Mouse (Mus musculus): Measurements from ENCODE around the gene Nudt19. TPM values are rescaled to one million over a fixed set of nuclear protein-coding genes. Genes with fewer than 3 reads are reported as not detected.

Gene Nudt19
- polyA plus RNA-seq, 1 experiment from 2014 or later = 42.1 TPM

DNA sequence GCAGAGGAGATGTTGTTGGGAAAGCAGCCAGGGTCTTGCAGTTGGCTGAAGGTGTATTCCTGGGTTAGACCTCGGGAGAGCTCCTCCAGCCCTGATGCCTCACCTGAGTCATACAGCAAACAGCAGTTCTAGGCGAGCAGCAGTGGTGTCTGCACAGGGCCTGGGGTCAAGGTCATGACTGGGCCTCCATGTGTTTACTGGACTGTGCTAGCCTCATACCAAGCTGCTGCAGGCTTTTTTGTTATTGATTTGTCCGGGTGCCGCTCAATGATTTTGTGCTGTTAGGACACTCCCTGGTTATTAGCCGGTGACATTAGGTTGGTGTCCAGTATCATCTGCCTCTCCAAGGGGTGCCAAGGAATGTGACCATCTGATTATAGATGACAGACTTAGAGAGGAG, 31.6 kb upstream of the Nudt19 start:
- ATAC-seq (ENCODE audit: low read depth) = no peak
- H3K4me1 ChIP-seq (replicated peaks; ENCODE audit: control insufficient read depth, insufficient read depth, low read length) = peaks cover 12% of the 10 kb centered on the region
- no peak overlapping the region for H3K4me2 ChIP-seq (ENCODE audit: low read depth, low read length)
- H3K36me3 ChIP-seq (ENCODE audit: control insufficient read depth, insufficient read depth, low read length) = peaks cover 4% of the 10 kb centered on the region
- 63% methylated on average over 5 of the region's 5 CpGs for WGBS
- peaks cover 21% of the 10 kb centered on the region for H3K27me3 ChIP-seq (ENCODE audit: control insufficient read depth, insufficient read depth, low read depth, low read length)
- H3K27ac ChIP-seq (ENCODE audit: low read length) = no peak overlapping the region
- no peaks in the 10 kb centered on the region for H3K9me3 ChIP-seq (ENCODE audit: control insufficient read depth, low read length)
- H3K9ac ChIP-seq (ENCODE audit: low read length) = no peak overlapping the region
- no peak overlapping the region for H3K4me3 ChIP-seq (ENCODE audit: low read length)

DNA sequence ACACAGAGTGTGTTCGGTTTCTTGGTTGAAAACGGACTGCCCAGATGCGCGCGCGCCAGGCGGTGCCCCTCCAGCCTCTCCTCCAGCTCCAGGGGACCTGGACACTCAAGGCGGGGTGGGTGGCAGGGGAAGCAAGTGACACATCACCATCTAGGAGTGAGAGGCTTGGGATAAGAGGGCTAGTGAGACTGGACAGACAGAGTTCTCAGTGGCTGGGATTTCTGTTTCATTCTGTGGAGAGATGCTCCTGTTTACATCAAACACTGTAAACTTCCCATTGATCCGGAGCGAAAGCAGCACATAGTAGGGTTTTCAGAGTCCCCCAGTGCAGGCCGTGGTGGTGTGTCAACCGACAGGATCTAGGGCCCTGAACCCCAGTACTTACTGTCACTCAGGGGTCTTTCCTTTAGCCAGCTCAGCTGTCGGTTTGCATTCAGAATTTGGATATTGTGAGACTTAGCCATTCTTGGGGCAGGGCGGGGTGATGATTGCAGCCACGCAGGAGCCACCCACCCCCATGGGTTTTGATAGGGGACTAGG, 30.9 kb upstream of the Nudt19 start:
- peaks cover 25% of the 10 kb centered on the region for H3K27me3 ChIP-seq (ENCODE audit: control insufficient read depth, insufficient read depth, low read depth, low read length)
- H3K4me1 ChIP-seq (replicated peaks; ENCODE audit: control insufficient read depth, insufficient read depth, low read length) = peaks cover 12% of the 10 kb centered on the region
- no peaks in the 10 kb centered on the region for H3K9me3 ChIP-seq (ENCODE audit: control insufficient read depth, low read length)
- peak overlapping the region; percentile 78 for H3K4me3 ChIP-seq (ENCODE audit: low read length)
- peak overlapping the region; percentile 84 for H3K4me2 ChIP-seq (ENCODE audit: low read depth, low read length)
- peak overlapping the region; percentile 81 for H3K9ac ChIP-seq (ENCODE audit: low read length)
- no peak overlapping the region for H3K27ac ChIP-seq (ENCODE audit: low read length)
- ATAC-seq (ENCODE audit: low read depth) = no peak
- WGBS = 21% methylated on average over 15 of the region's 15 CpGs
- no peaks in the 10 kb centered on the region for H3K36me3 ChIP-seq (ENCODE audit: control insufficient read depth, insufficient read depth, low read length)

- Histone ChIP-seq H3K4me3 (ENCODE audit: low read length) (peak within 1 kb of the TSS; percentile 78), H3K27me3 (ENCODE audit: control insufficient read depth, insufficient read depth, low read depth, low read length) (peaks cover 25% of the 10 kb centered on the region), H3K9me3 (ENCODE audit: control insufficient read depth, low read length) (no peaks in the 10 kb centered on the region), H3K9ac (ENCODE audit: low read length) (peak within 1 kb of the TSS; percentile 81), H3K4me2 (ENCODE audit: low read depth, low read length) (peak within 1 kb of the TSS; percentile 97), H3K27ac (ENCODE audit: low read length) (peak within 1 kb of the TSS; percentile 29; the same call in 1 of the 2 replicates), H3K36me3 (ENCODE audit: control insufficient read depth, insufficient read depth, low read length) (no peaks in the 10 kb centered on the region), H3K4me1 (replicated peaks; ENCODE audit: control insufficient read depth, insufficient read depth, low read length) (peaks cover 12% of the 10 kb centered on the region)
- under 1% methylated on average over 49 of the region's 49 CpGs for whole genome bisulfite sequencing
- ATAC-seq (ENCODE audit: low read depth) = peak; percentile 98
Observed at GRCm38 (mm10) chr7:35586055-35586905, 30.2 kb upstream of the Nudt19 start, which contains the start of gene Ankrd27. TSS of gene Ankrd27 (plus strand) at chr7:35586244.

- no peaks in the 10 kb centered on the region for H3K36me3 ChIP-seq (ENCODE audit: control insufficient read depth, insufficient read depth, low read length)
- H3K27ac ChIP-seq (ENCODE audit: low read length) = peak within 1 kb of the TSS; percentile 29; the same call in 1 of the 2 replicates
- peak within 1 kb of the TSS; percentile 78 for H3K4me3 ChIP-seq (ENCODE audit: low read length)
- peaks cover 25% of the 10 kb centered on the region for H3K27me3 ChIP-seq (ENCODE audit: control insufficient read depth, insufficient read depth, low read depth, low read length)
- WGBS = under 1% methylated on average over 40 of the region's 45 CpGs
- peaks cover 12% of the 10 kb centered on the region for H3K4me1 ChIP-seq (replicated peaks; ENCODE audit: control insufficient read depth, insufficient read depth, low read length)
- ATAC-seq (ENCODE audit: low read depth) = peak; percentile 90
- H3K9me3 ChIP-seq (ENCODE audit: control insufficient read depth, low read length) = no peaks in the 10 kb centered on the region
- H3K4me2 ChIP-seq (ENCODE audit: low read depth, low read length) = peak within 1 kb of the TSS; percentile 97
- H3K9ac ChIP-seq (ENCODE audit: low read length) = peak within 1 kb of the TSS; percentile 81
Observed at GRCm38 (mm10) chr7:35585191-35586054, 29.3 kb upstream of the Nudt19 start, which contains the start of gene Rgs9bp. TSS of gene Rgs9bp (minus strand) at chr7:35585582.

- no peak for ATAC-seq (ENCODE audit: low read depth)
- H3K27ac ChIP-seq (ENCODE audit: low read length) = no peak overlapping the region
- under 1% methylated on average over 50 of the region's 50 CpGs for WGBS
- H3K36me3 ChIP-seq (ENCODE audit: control insufficient read depth, insufficient read depth, low read length) = no peaks in the 10 kb centered on the region
- H3K4me3 ChIP-seq (ENCODE audit: low read length) = peak overlapping the region; percentile 78
- H3K9me3 ChIP-seq (ENCODE audit: control insufficient read depth, low read length) = no peaks in the 10 kb centered on the region
- peak overlapping the region; percentile 97 for H3K4me2 ChIP-seq (ENCODE audit: low read depth, low read length)
- peaks cover 25% of the 10 kb centered on the region for H3K27me3 ChIP-seq (ENCODE audit: control insufficient read depth, insufficient read depth, low read depth, low read length)
- peak overlapping the region; percentile 57 for H3K9ac ChIP-seq (ENCODE audit: low read length)
- peaks cover 12% of the 10 kb centered on the region for H3K4me1 ChIP-seq (replicated peaks; ENCODE audit: control insufficient read depth, insufficient read depth, low read length)
Observed at GRCm38 (mm10) chr7:35584786-35585190, 28.7 kb upstream of the Nudt19 start.

- Histone ChIP-seq H3K27me3 (ENCODE audit: control insufficient read depth, insufficient read depth, low read depth, low read length) (peaks cover 25% of the 10 kb centered on the region), H3K36me3 (ENCODE audit: control insufficient read depth, insufficient read depth, low read length) (no peaks in the 10 kb centered on the region), H3K9me3 (ENCODE audit: control insufficient read depth, low read length) (no peaks in the 10 kb centered on the region), H3K4me2 (ENCODE audit: low read depth, low read length) (peak overlapping the region; percentile 97), H3K4me3 (ENCODE audit: low read length) (peak overlapping the region; percentile 78), H3K27ac (ENCODE audit: low read length) (no peak overlapping the region), H3K4me1 (replicated peaks; ENCODE audit: control insufficient read depth, insufficient read depth, low read length) (peaks cover 12% of the 10 kb centered on the region), H3K9ac (ENCODE audit: low read length) (peak overlapping the region; percentile 57)
- 5% methylated on average over 36 of the region's 36 CpGs for WGBS
- ATAC-seq (ENCODE audit: low read depth) = no peak
Observed at GRCm38 (mm10) chr7:35584068-35584785, 28.1 kb upstream of the Nudt19 start.

DNA sequence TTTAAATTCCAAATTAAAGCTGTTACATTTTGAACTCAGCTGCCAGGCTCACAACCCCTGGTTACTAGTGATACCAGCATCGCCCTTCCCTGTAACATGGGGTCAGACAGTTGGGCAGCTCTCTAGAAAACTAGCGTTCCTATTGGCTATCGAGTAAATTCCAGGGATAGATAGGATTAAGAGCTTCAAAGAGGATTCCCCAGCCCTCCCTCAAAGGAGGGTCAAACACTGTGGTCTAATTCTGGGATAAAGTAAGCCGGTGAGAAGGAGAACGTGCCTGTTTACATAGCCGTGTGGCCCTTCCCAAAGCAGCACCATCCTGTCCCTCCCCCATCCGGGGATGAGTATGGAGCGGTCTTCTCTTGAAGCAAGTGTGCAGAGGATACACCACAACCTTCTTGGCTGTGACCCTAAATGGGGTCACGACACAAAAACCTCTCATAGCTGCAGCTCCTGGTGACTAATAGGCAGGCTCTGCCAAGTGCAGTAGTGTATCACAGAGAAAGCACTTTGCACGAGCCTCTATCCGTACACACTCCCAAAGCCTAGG, 27.4 kb upstream of the Nudt19 start:
- 13% methylated on average over 11 of the region's 11 CpGs for WGBS
- Histone ChIP-seq H3K4me1 (replicated peaks; ENCODE audit: control insufficient read depth, insufficient read depth, low read length) (peaks cover 12% of the 10 kb centered on the region), H3K27ac (ENCODE audit: low read length) (no peak overlapping the region), H3K9me3 (ENCODE audit: control insufficient read depth, low read length) (no peaks in the 10 kb centered on the region), H3K36me3 (ENCODE audit: control insufficient read depth, insufficient read depth, low read length) (no peaks in the 10 kb centered on the region), H3K27me3 (ENCODE audit: control insufficient read depth, insufficient read depth, low read depth, low read length) (peaks cover 25% of the 10 kb centered on the region), H3K4me2 (ENCODE audit: low read depth, low read length) (no peak overlapping the region), H3K4me3 (ENCODE audit: low read length) (no peak overlapping the region), H3K9ac (ENCODE audit: low read length) (no peak overlapping the region)
- no peak for ATAC-seq (ENCODE audit: low read depth)

GRCm38 (mm10) chr7:35582719-35583118, 26.6 kb upstream of the Nudt19 start:
- Histone ChIP-seq H3K27ac (ENCODE audit: low read length) (no peak overlapping the region), H3K9ac (ENCODE audit: low read length) (no peak overlapping the region), H3K4me1 (replicated peaks; ENCODE audit: control insufficient read depth, insufficient read depth, low read length) (peaks cover 12% of the 10 kb centered on the region), H3K9me3 (ENCODE audit: control insufficient read depth, low read length) (no peaks in the 10 kb centered on the region), H3K36me3 (ENCODE audit: control insufficient read depth, insufficient read depth, low read length) (no peaks in the 10 kb centered on the region), H3K4me2 (ENCODE audit: low read depth, low read length) (no peak overlapping the region), H3K27me3 (ENCODE audit: control insufficient read depth, insufficient read depth, low read depth, low read length) (peaks cover 25% of the 10 kb centered on the region), H3K4me3 (ENCODE audit: low read length) (no peak overlapping the region)
- ATAC-seq (ENCODE audit: low read depth) = no peak
- WGBS = 61% methylated on average over 5 of the region's 5 CpGs

Data from lung, embryonic 16.5 days (tissue).